Mouse (Mus musculus): Measurements from ENCODE around the gene Ran. TPM values are rescaled to one million over a fixed set of nuclear protein-coding genes. Genes with fewer than 3 reads are reported as not detected.
A peak's percentile ranks its signal among the peaks of the same experiment; 100 is the strongest.

The Ran gene
- polyA plus RNA-seq, 1 experiment from 2014 or later = 343 TPM

GRCm38 (mm10) chr5:129051910-129052309, 32.0 kb downstream of the Ran start:
- no peak for DNase-seq (ENCODE audit: low spot score)
- no peak overlapping the region for H3K9ac ChIP-seq
- H3K9me3 ChIP-seq (ENCODE audit: control insufficient read depth, low read length) = no peaks in the 10 kb centered on the region
- ATAC-seq (ENCODE audit: low FRiP score) = no peak
- H3K36me3 ChIP-seq (replicated peaks; ENCODE audit: control insufficient read depth, insufficient read depth) = no peaks in the 10 kb centered on the region
- H3K4me2 ChIP-seq (replicated peaks) = no peak overlapping the region
- 94% methylated on average over 3 of the region's 3 CpGs for WGBS
- no peak overlapping the region for H3K4me3 ChIP-seq (replicated peaks; ENCODE audit: low read length)
- H3K27me3 ChIP-seq (ENCODE audit: control insufficient read depth, insufficient read depth, low read length) = no peaks in the 10 kb centered on the region
- H3K27ac ChIP-seq = no peak overlapping the region
- peaks cover 9% of the 10 kb centered on the region; the same call in 1 of the 2 replicates for H3K4me1 ChIP-seq (replicated peaks; ENCODE audit: control insufficient read depth, insufficient read depth, low read length)

- H3K27me3 ChIP-seq (ENCODE audit: control insufficient read depth, insufficient read depth, low read length) = no peaks in the 10 kb centered on the region
- H3K4me1 ChIP-seq (replicated peaks; ENCODE audit: control insufficient read depth, insufficient read depth, low read length) = peaks cover 9% of the 10 kb centered on the region; the same call in 1 of the 2 replicates
- no peaks in the 10 kb centered on the region for H3K9me3 ChIP-seq (ENCODE audit: control insufficient read depth, low read length)
- no peak overlapping the region for H3K4me3 ChIP-seq (replicated peaks; ENCODE audit: low read length)
- H3K9ac ChIP-seq = 0 out of 2 replicates have a peak overlapping the region, but pooled peaks have one; percentile 11
- ATAC-seq (ENCODE audit: low FRiP score) (peak; percentile 76), DNase-seq (ENCODE audit: low spot score) (no peak)
- peak overlapping the region; percentile 29 for H3K4me2 ChIP-seq (replicated peaks)
- 12% methylated on average over 20 of the region's 20 CpGs for WGBS
- peak overlapping the region; percentile 75 for H3K27ac ChIP-seq
- H3K36me3 ChIP-seq (replicated peaks; ENCODE audit: control insufficient read depth, insufficient read depth) = no peaks in the 10 kb centered on the region
Observed at GRCm38 (mm10) chr5:129052636-129053355, 32.9 kb downstream of the Ran start.

- no peak for DNase-seq (ENCODE audit: low spot score)
- ATAC-seq (ENCODE audit: low FRiP score) = no peak
- Histone ChIP-seq H3K4me1 (replicated peaks; ENCODE audit: control insufficient read depth, insufficient read depth, low read length) (peaks cover 9% of the 10 kb centered on the region; the same call in 1 of the 2 replicates), H3K36me3 (replicated peaks; ENCODE audit: control insufficient read depth, insufficient read depth) (no peaks in the 10 kb centered on the region), H3K27ac (no peak overlapping the region), H3K27me3 (ENCODE audit: control insufficient read depth, insufficient read depth, low read length) (no peaks in the 10 kb centered on the region), H3K4me2 (replicated peaks) (no peak overlapping the region), H3K4me3 (replicated peaks; ENCODE audit: low read length) (no peak overlapping the region), H3K9me3 (ENCODE audit: control insufficient read depth, low read length) (no peaks in the 10 kb centered on the region), H3K9ac (no peak overlapping the region)
- 88% methylated on average over 9 of the region's 9 CpGs for WGBS
Observed at GRCm38 (mm10) chr5:129054675-129055284, 34.9 kb downstream of the Ran start.

GRCm38 (mm10) chr5:129059116-129059515, 39.2 kb downstream of the Ran start:
- WGBS = 92% methylated on average over 3 of the region's 3 CpGs
- Histone ChIP-seq H3K36me3 (replicated peaks; ENCODE audit: control insufficient read depth, insufficient read depth) (no peaks in the 10 kb centered on the region), H3K27me3 (ENCODE audit: control insufficient read depth, insufficient read depth, low read length) (no peaks in the 10 kb centered on the region), H3K9me3 (ENCODE audit: control insufficient read depth, low read length) (no peaks in the 10 kb centered on the region), H3K4me2 (replicated peaks) (no peak overlapping the region), H3K27ac (no peak overlapping the region), H3K4me1 (replicated peaks; ENCODE audit: control insufficient read depth, insufficient read depth, low read length) (0 out of 2 replicates have a peak, but pooled peaks cover 3% of the 10 kb centered on the region), H3K4me3 (replicated peaks; ENCODE audit: low read length) (no peak overlapping the region), H3K9ac (no peak overlapping the region)
- DNase-seq (ENCODE audit: low spot score) = no peak
- no peak for ATAC-seq (ENCODE audit: low FRiP score)

GRCm38 (mm10) chr5:129061579-129061978, 41.7 kb downstream of the Ran start:
- ATAC-seq (ENCODE audit: low FRiP score) = 0 out of 2 replicates have a peak, but pooled peaks have one; percentile 53
- Histone ChIP-seq H3K27ac (no peak overlapping the region), H3K4me1 (replicated peaks; ENCODE audit: control insufficient read depth, insufficient read depth, low read length) (0 out of 2 replicates have a peak, but pooled peaks cover 3% of the 10 kb centered on the region), H3K4me2 (replicated peaks) (no peak overlapping the region), H3K9me3 (ENCODE audit: control insufficient read depth, low read length) (no peaks in the 10 kb centered on the region), H3K36me3 (replicated peaks; ENCODE audit: control insufficient read depth, insufficient read depth) (no peaks in the 10 kb centered on the region), H3K4me3 (replicated peaks; ENCODE audit: low read length) (no peak overlapping the region), H3K9ac (0 out of 2 replicates have a peak overlapping the region, but pooled peaks have one; percentile 11), H3K27me3 (ENCODE audit: control insufficient read depth, insufficient read depth, low read length) (no peaks in the 10 kb centered on the region)
- WGBS = 20% methylated on average over 13 of the region's 13 CpGs
- DNase-seq (ENCODE audit: low spot score) = peak; percentile 85

- H3K9me3 ChIP-seq (ENCODE audit: control insufficient read depth, low read length) = no peaks in the 10 kb centered on the region
- ATAC-seq (ENCODE audit: low FRiP score) (peak; percentile 46; the same call in 1 of the 2 replicates), DNase-seq (ENCODE audit: low spot score) (peak; percentile 93)
- 0 out of 2 replicates have a peak overlapping the region, but pooled peaks have one; percentile 13 for H3K4me3 ChIP-seq (replicated peaks; ENCODE audit: low read length)
- 15% methylated on average over 20 of the region's 21 CpGs for WGBS
- H3K4me1 ChIP-seq (replicated peaks; ENCODE audit: control insufficient read depth, insufficient read depth, low read length) = 0 out of 2 replicates have a peak, but pooled peaks cover 3% of the 10 kb centered on the region
- no peak overlapping the region for H3K9ac ChIP-seq
- no peaks in the 10 kb centered on the region for H3K36me3 ChIP-seq (replicated peaks; ENCODE audit: control insufficient read depth, insufficient read depth)
- H3K27me3 ChIP-seq (ENCODE audit: control insufficient read depth, insufficient read depth, low read length) = no peaks in the 10 kb centered on the region
- peak overlapping the region; percentile 53 for H3K4me2 ChIP-seq (replicated peaks)
- H3K27ac ChIP-seq = no peak overlapping the region
Observed at GRCm38 (mm10) chr5:129063037-129063791, 43.3 kb downstream of the Ran start.

- H3K4me1 ChIP-seq (replicated peaks; ENCODE audit: control insufficient read depth, insufficient read depth, low read length) = 0 out of 2 replicates have a peak, but pooled peaks cover 3% of the 10 kb centered on the region
- DNase-seq (ENCODE audit: low spot score) (no peak), ATAC-seq (ENCODE audit: low FRiP score) (no peak)
- H3K4me3 ChIP-seq (replicated peaks; ENCODE audit: low read length) = 0 out of 2 replicates have a peak overlapping the region, but pooled peaks have one; percentile 13
- no peaks in the 10 kb centered on the region for H3K9me3 ChIP-seq (ENCODE audit: control insufficient read depth, low read length)
- H3K4me2 ChIP-seq (replicated peaks) = peak overlapping the region; percentile 53
- H3K27ac ChIP-seq = no peak overlapping the region
- WGBS = 45% methylated on average over 8 of the region's 8 CpGs
- H3K36me3 ChIP-seq (replicated peaks; ENCODE audit: control insufficient read depth, insufficient read depth) = no peaks in the 10 kb centered on the region
- no peaks in the 10 kb centered on the region for H3K27me3 ChIP-seq (ENCODE audit: control insufficient read depth, insufficient read depth, low read length)
- H3K9ac ChIP-seq = no peak overlapping the region
Observed at GRCm38 (mm10) chr5:129063792-129064087, 43.9 kb downstream of the Ran start.

GRCm38 (mm10) chr5:129064186-129064585, 44.3 kb downstream of the Ran start:
- WGBS = 64% methylated on average over 11 of the region's 11 CpGs
- no peaks in the 10 kb centered on the region for H3K9me3 ChIP-seq (ENCODE audit: control insufficient read depth, low read length)
- ATAC-seq (ENCODE audit: low FRiP score) = no peak

GRCm38 (mm10) chr5:129065301-129065700, 45.4 kb downstream of the Ran start:
- no peak overlapping the region for H3K9ac ChIP-seq
- H3K27ac ChIP-seq = no peak overlapping the region
- DNase-seq (ENCODE audit: low spot score) (no peak), ATAC-seq (ENCODE audit: low FRiP score) (no peak)
- H3K36me3 ChIP-seq (replicated peaks; ENCODE audit: control insufficient read depth, insufficient read depth) = no peaks in the 10 kb centered on the region
- H3K4me3 ChIP-seq (replicated peaks; ENCODE audit: low read length) = no peak overlapping the region
- H3K9me3 ChIP-seq (ENCODE audit: control insufficient read depth, low read length) = no peaks in the 10 kb centered on the region
- H3K4me2 ChIP-seq (replicated peaks) = no peak overlapping the region
- 83% methylated on average over 12 of the region's 12 CpGs for WGBS
- 0 out of 2 replicates have a peak, but pooled peaks cover 3% of the 10 kb centered on the region for H3K4me1 ChIP-seq (replicated peaks; ENCODE audit: control insufficient read depth, insufficient read depth, low read length)
- H3K27me3 ChIP-seq (ENCODE audit: control insufficient read depth, insufficient read depth, low read length) = no peaks in the 10 kb centered on the region

More at GRCm38 (mm10) chr5:129064186-129064585, 44.3 kb downstream of the Ran start:
- Histone ChIP-seq H3K4me3 (replicated peaks; ENCODE audit: low read length) (no peak overlapping the region), H3K27ac (no peak overlapping the region), H3K36me3 (replicated peaks; ENCODE audit: control insufficient read depth, insufficient read depth) (no peaks in the 10 kb centered on the region), H3K4me2 (replicated peaks) (no peak overlapping the region), H3K4me1 (replicated peaks; ENCODE audit: control insufficient read depth, insufficient read depth, low read length) (0 out of 2 replicates have a peak, but pooled peaks cover 3% of the 10 kb centered on the region), H3K27me3 (ENCODE audit: control insufficient read depth, insufficient read depth, low read length) (no peaks in the 10 kb centered on the region), H3K9ac (no peak overlapping the region)
- DNase-seq (ENCODE audit: low spot score) = no peak

All from hindbrain, embryonic 14.5 days (tissue).